Mouse (Mus musculus): ENCODE measurements around the gene Dnah5. TPM values are rescaled to one million over a fixed set of nuclear protein-coding genes. Genes with fewer than 3 reads are reported as not detected.

Dnah5 gene
- polyA plus RNA-seq, 1 experiment from 2014 or later: 0.72 TPM

GRCm38 (mm10) chr15:28315812-28316528 lies 112.4 kb downstream of the Dnah5 start:
- H3K27ac ChIP-seq (replicated peaks; ENCODE audit: low read depth, low read length): no peak overlapping the region
- ATAC-seq (ENCODE audit: low read depth) (no peak), DNase-seq (ENCODE audit: low spot score) (peak; percentile 54)
- H3K4me2 ChIP-seq (ENCODE audit: low read depth, low read length): no peak overlapping the region
- no peak overlapping the region for H3K4me3 ChIP-seq (ENCODE audit: low read depth, low read length)
- WGBS: 32% methylated on average over 6 of the region's 6 CpGs
- no peaks in the 10 kb centered on the region for H3K27me3 ChIP-seq (replicated peaks; ENCODE audit: control insufficient read depth, insufficient read depth, low read length)
- H3K36me3 ChIP-seq (ENCODE audit: control insufficient read depth, insufficient read depth, low read length): no peaks in the 10 kb centered on the region
- H3K4me1 ChIP-seq (ENCODE audit: control insufficient read depth, insufficient read depth, low read length): no peaks in the 10 kb centered on the region
- H3K9me3 ChIP-seq (ENCODE audit: control insufficient read depth, low read length): no peaks in the 10 kb centered on the region
- H3K9ac ChIP-seq (ENCODE audit: low read depth, low read length): no peak overlapping the region

GRCm38 (mm10) chr15:28322533-28322932 lies 119.0 kb downstream of the Dnah5 start:
- Histone ChIP-seq H3K4me3 (ENCODE audit: low read depth, low read length) (no peak overlapping the region), H3K36me3 (ENCODE audit: control insufficient read depth, insufficient read depth, low read length) (no peaks in the 10 kb centered on the region), H3K9ac (ENCODE audit: low read depth, low read length) (no peak overlapping the region), H3K27me3 (replicated peaks; ENCODE audit: control insufficient read depth, insufficient read depth, low read length) (no peaks in the 10 kb centered on the region), H3K9me3 (ENCODE audit: control insufficient read depth, low read length) (no peaks in the 10 kb centered on the region), H3K4me2 (ENCODE audit: low read depth, low read length) (no peak overlapping the region), H3K27ac (replicated peaks; ENCODE audit: low read depth, low read length) (no peak overlapping the region), H3K4me1 (ENCODE audit: control insufficient read depth, insufficient read depth, low read length) (no peaks in the 10 kb centered on the region)
- ATAC-seq (ENCODE audit: low read depth): no peak
- 87% methylated on average over 7 of the region's 7 CpGs for whole genome bisulfite sequencing
- no peak for DNase-seq (ENCODE audit: low spot score)

- WGBS: 56% methylated on average over 7 of the region's 7 CpGs
- Histone ChIP-seq H3K4me2 (ENCODE audit: low read depth, low read length) (no peak overlapping the region), H3K9ac (ENCODE audit: low read depth, low read length) (no peak overlapping the region), H3K27ac (replicated peaks; ENCODE audit: low read depth, low read length) (no peak overlapping the region), H3K4me3 (ENCODE audit: low read depth, low read length) (no peak overlapping the region), H3K36me3 (ENCODE audit: control insufficient read depth, insufficient read depth, low read length) (no peaks in the 10 kb centered on the region), H3K4me1 (ENCODE audit: control insufficient read depth, insufficient read depth, low read length) (no peaks in the 10 kb centered on the region), H3K9me3 (ENCODE audit: control insufficient read depth, low read length) (no peaks in the 10 kb centered on the region), H3K27me3 (replicated peaks; ENCODE audit: control insufficient read depth, insufficient read depth, low read length) (no peaks in the 10 kb centered on the region)
- ATAC-seq (ENCODE audit: low read depth) (no peak), DNase-seq (ENCODE audit: low spot score) (no peak)
These were observed 123.4 kb downstream of the Dnah5 start for GRCm38 (mm10) chr15:28326985-28327384.

- H3K4me3 ChIP-seq (ENCODE audit: low read depth, low read length): no peak overlapping the region
These were observed 123.9 kb downstream of the Dnah5 start for GRCm38 (mm10) chr15:28327441-28327840.

GRCm38 (mm10) chr15:28341151-28341550 lies 137.6 kb downstream of the Dnah5 start:
- ATAC-seq (ENCODE audit: low read depth) (no peak), DNase-seq (ENCODE audit: low spot score) (no peak)
- Histone ChIP-seq H3K4me3 (ENCODE audit: low read depth, low read length) (no peak overlapping the region), H3K9ac (ENCODE audit: low read depth, low read length) (no peak overlapping the region), H3K4me1 (ENCODE audit: control insufficient read depth, insufficient read depth, low read length) (no peaks in the 10 kb centered on the region), H3K27me3 (replicated peaks; ENCODE audit: control insufficient read depth, insufficient read depth, low read length) (no peaks in the 10 kb centered on the region), H3K4me2 (ENCODE audit: low read depth, low read length) (no peak overlapping the region), H3K9me3 (ENCODE audit: control insufficient read depth, low read length) (no peaks in the 10 kb centered on the region), H3K36me3 (ENCODE audit: control insufficient read depth, insufficient read depth, low read length) (no peaks in the 10 kb centered on the region), H3K27ac (replicated peaks; ENCODE audit: low read depth, low read length) (no peak overlapping the region)
- 33% methylated on average over 4 of the region's 4 CpGs for WGBS

More at GRCm38 (mm10) chr15:28327441-28327840, 123.9 kb downstream of the Dnah5 start:
- ATAC-seq (ENCODE audit: low read depth): no peak
- Histone ChIP-seq H3K27ac (replicated peaks; ENCODE audit: low read depth, low read length) (no peak overlapping the region), H3K9me3 (ENCODE audit: control insufficient read depth, low read length) (no peaks in the 10 kb centered on the region), H3K9ac (ENCODE audit: low read depth, low read length) (no peak overlapping the region), H3K4me2 (ENCODE audit: low read depth, low read length) (no peak overlapping the region), H3K36me3 (ENCODE audit: control insufficient read depth, insufficient read depth, low read length) (no peaks in the 10 kb centered on the region), H3K27me3 (replicated peaks; ENCODE audit: control insufficient read depth, insufficient read depth, low read length) (no peaks in the 10 kb centered on the region), H3K4me1 (ENCODE audit: control insufficient read depth, insufficient read depth, low read length) (no peaks in the 10 kb centered on the region)
- no peak for DNase-seq (ENCODE audit: low spot score)
- 83% methylated on average over 9 of the region's 9 CpGs for WGBS

- no peak overlapping the region for H3K9ac ChIP-seq (ENCODE audit: low read depth, low read length)
- WGBS: 72% methylated on average over 11 of the region's 11 CpGs
- H3K4me3 ChIP-seq (ENCODE audit: low read depth, low read length): no peak overlapping the region
- no peaks in the 10 kb centered on the region for H3K36me3 ChIP-seq (ENCODE audit: control insufficient read depth, insufficient read depth, low read length)
- no peaks in the 10 kb centered on the region for H3K9me3 ChIP-seq (ENCODE audit: control insufficient read depth, low read length)
- no peaks in the 10 kb centered on the region for H3K4me1 ChIP-seq (ENCODE audit: control insufficient read depth, insufficient read depth, low read length)
- H3K4me2 ChIP-seq (ENCODE audit: low read depth, low read length): no peak overlapping the region
- DNase-seq (ENCODE audit: low spot score) (no peak), ATAC-seq (ENCODE audit: low read depth) (no peak)
- H3K27ac ChIP-seq (replicated peaks; ENCODE audit: low read depth, low read length): no peak overlapping the region
- no peaks in the 10 kb centered on the region for H3K27me3 ChIP-seq (replicated peaks; ENCODE audit: control insufficient read depth, insufficient read depth, low read length)
These were observed 164.0 kb downstream of the Dnah5 start for GRCm38 (mm10) chr15:28367561-28367960.

- ATAC-seq (ENCODE audit: low read depth): no peak
- 86% methylated on average over 6 of the region's 6 CpGs for WGBS
- H3K4me2 ChIP-seq (ENCODE audit: low read depth, low read length): no peak overlapping the region
These were observed 166.9 kb downstream of the Dnah5 start for GRCm38 (mm10) chr15:28370431-28370830.

GRCm38 (mm10) chr15:28371506-28371905 lies 168.0 kb downstream of the Dnah5 start:
- WGBS: 45% methylated on average over 2 of the region's 2 CpGs
- DNase-seq (ENCODE audit: low spot score) (no peak), ATAC-seq (ENCODE audit: low read depth) (no peak)
- Histone ChIP-seq H3K4me1 (ENCODE audit: control insufficient read depth, insufficient read depth, low read length) (no peaks in the 10 kb centered on the region), H3K4me2 (ENCODE audit: low read depth, low read length) (no peak overlapping the region), H3K36me3 (ENCODE audit: control insufficient read depth, insufficient read depth, low read length) (no peaks in the 10 kb centered on the region), H3K9me3 (ENCODE audit: control insufficient read depth, low read length) (no peaks in the 10 kb centered on the region), H3K27me3 (replicated peaks; ENCODE audit: control insufficient read depth, insufficient read depth, low read length) (no peaks in the 10 kb centered on the region), H3K4me3 (ENCODE audit: low read depth, low read length) (no peak overlapping the region), H3K9ac (ENCODE audit: low read depth, low read length) (no peak overlapping the region), H3K27ac (replicated peaks; ENCODE audit: low read depth, low read length) (no peak overlapping the region)

More at GRCm38 (mm10) chr15:28370431-28370830, 166.9 kb downstream of the Dnah5 start:
- Histone ChIP-seq H3K4me1 (ENCODE audit: control insufficient read depth, insufficient read depth, low read length) (no peaks in the 10 kb centered on the region), H3K27me3 (replicated peaks; ENCODE audit: control insufficient read depth, insufficient read depth, low read length) (no peaks in the 10 kb centered on the region), H3K9me3 (ENCODE audit: control insufficient read depth, low read length) (no peaks in the 10 kb centered on the region), H3K9ac (ENCODE audit: low read depth, low read length) (no peak overlapping the region), H3K27ac (replicated peaks; ENCODE audit: low read depth, low read length) (no peak overlapping the region), H3K4me3 (ENCODE audit: low read depth, low read length) (no peak overlapping the region), H3K36me3 (ENCODE audit: control insufficient read depth, insufficient read depth, low read length) (no peaks in the 10 kb centered on the region)
- no peak for DNase-seq (ENCODE audit: low spot score)

GRCm38 (mm10) chr15:28374394-28374793 lies 170.8 kb downstream of the Dnah5 start:
- no peak for ATAC-seq (ENCODE audit: low read depth)
- Histone ChIP-seq H3K4me1 (ENCODE audit: control insufficient read depth, insufficient read depth, low read length) (no peaks in the 10 kb centered on the region), H3K36me3 (ENCODE audit: control insufficient read depth, insufficient read depth, low read length) (no peaks in the 10 kb centered on the region), H3K27ac (replicated peaks; ENCODE audit: low read depth, low read length) (no peak overlapping the region), H3K27me3 (replicated peaks; ENCODE audit: control insufficient read depth, insufficient read depth, low read length) (no peaks in the 10 kb centered on the region), H3K9ac (ENCODE audit: low read depth, low read length) (no peak overlapping the region), H3K9me3 (ENCODE audit: control insufficient read depth, low read length) (no peaks in the 10 kb centered on the region), H3K4me3 (ENCODE audit: low read depth, low read length) (no peak overlapping the region), H3K4me2 (ENCODE audit: low read depth, low read length) (no peak overlapping the region)
- no peak for DNase-seq (ENCODE audit: low spot score)
- WGBS: 80% methylated on average over 1 of the region's 1 CpGs

Measured in embryonic facial prominence, embryonic 14.5 days (tissue).